Mouse (Mus musculus): ENCODE measurements around the gene Grk6. TPM values are rescaled to one million over a fixed set of nuclear protein-coding genes. Genes with fewer than 3 reads are reported as not detected.
A peak's percentile ranks its signal among the peaks of the same experiment; 100 is the strongest.

Grk6 gene
- polyA plus RNA-seq, 1 experiment from 2014 or later: 25.0 TPM

DNA sequence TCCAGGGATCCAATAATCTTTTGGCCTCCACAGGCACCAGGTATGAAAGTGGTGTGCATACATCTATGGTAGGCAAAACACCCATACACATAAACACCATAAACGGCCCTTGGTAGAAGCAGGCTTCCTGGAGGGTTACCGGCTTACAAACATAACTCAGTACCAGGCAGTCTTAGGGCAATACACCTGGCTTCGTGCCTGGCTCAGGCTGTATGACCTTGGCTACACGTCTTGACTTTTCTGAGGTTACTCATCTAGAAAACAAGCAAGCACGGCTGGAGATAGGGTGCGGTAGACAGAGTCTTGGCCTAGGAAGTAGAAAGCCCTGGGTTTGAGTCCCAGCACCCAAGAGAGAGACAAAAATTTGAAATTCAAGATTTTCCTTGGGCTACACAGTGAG is 51.8 kb downstream of the Grk6 start:
- no peak overlapping the region for H3K4me2 ChIP-seq (ENCODE audit: low read length)
- DNase-seq (ENCODE audit: low spot score) (no peak), ATAC-seq (no peak)
- H3K4me1 ChIP-seq (ENCODE audit: control insufficient read depth, insufficient read depth, low read length): peaks cover 25% of the 10 kb centered on the region
- H3K27me3 ChIP-seq (replicated peaks; ENCODE audit: control insufficient read depth, insufficient read depth, low read length): no peaks in the 10 kb centered on the region
- 86% methylated on average over 6 of the region's 6 CpGs for WGBS
- H3K27ac ChIP-seq (ENCODE audit: low read depth, low read length): no peak overlapping the region
- no peaks in the 10 kb centered on the region for H3K9me3 ChIP-seq (replicated peaks; ENCODE audit: control insufficient read depth, low read length)
- H3K9ac ChIP-seq (ENCODE audit: low read length): no peak overlapping the region
- no peak overlapping the region for H3K4me3 ChIP-seq (ENCODE audit: low read depth, low read length)
- peaks cover 27% of the 10 kb centered on the region for H3K36me3 ChIP-seq (ENCODE audit: control insufficient read depth, insufficient read depth, low read length)

DNA sequence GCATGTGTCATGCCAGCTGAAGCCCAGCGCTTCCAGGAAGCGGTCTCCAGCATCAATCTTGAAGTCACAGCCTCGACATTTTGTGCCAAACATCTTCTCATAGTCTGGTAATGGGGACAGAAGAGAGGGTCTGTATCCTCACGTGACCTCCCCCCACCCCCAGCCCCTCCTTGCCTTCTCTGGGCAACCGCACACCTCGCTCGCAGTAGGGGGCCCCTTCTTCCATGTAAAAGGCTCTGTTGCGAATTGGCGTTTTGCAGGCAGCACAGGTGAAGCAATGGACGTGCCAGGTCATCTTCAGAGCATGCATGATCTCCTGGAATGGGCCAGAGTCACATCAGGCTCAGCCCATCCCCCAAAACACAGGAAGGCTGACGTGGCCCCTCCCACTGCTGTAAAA is 54.0 kb downstream of the Grk6 start:
- Histone ChIP-seq H3K9ac (ENCODE audit: low read length) (no peak overlapping the region), H3K4me2 (ENCODE audit: low read length) (no peak overlapping the region), H3K36me3 (ENCODE audit: control insufficient read depth, insufficient read depth, low read length) (peaks cover 45% of the 10 kb centered on the region), H3K4me1 (ENCODE audit: control insufficient read depth, insufficient read depth, low read length) (peaks cover 25% of the 10 kb centered on the region), H3K27me3 (replicated peaks; ENCODE audit: control insufficient read depth, insufficient read depth, low read length) (no peaks in the 10 kb centered on the region), H3K4me3 (ENCODE audit: low read depth, low read length) (no peak overlapping the region), H3K27ac (ENCODE audit: low read depth, low read length) (peak overlapping the region; percentile 39; the same call in 1 of the 2 replicates), H3K9me3 (replicated peaks; ENCODE audit: control insufficient read depth, low read length) (no peaks in the 10 kb centered on the region)
- no peak for ATAC-seq
- DNase-seq (ENCODE audit: low spot score): no peak
- WGBS: 47% methylated on average over 11 of the region's 11 CpGs

DNA sequence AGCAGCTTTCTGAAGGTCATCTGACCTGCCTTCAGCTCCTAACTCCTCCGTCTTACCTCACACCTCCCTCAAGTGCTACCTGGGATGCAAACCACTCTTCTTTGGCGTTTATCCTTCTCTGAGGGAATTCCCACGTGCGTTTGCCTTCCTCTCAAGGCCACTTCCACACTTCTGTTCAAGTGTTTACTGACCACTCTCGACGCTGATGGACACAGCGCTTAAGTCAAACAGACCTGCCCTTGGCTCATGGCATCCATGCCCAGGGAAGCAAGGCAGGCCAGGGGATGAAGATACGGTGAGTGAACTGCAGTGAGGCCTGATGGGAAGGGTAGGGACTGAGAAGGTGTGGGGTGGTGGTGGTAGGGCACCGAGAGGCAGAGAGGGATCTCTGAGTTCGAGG is 55.7 kb downstream of the Grk6 start:
- Histone ChIP-seq H3K4me1 (ENCODE audit: control insufficient read depth, insufficient read depth, low read length) (peaks cover 11% of the 10 kb centered on the region), H3K27me3 (replicated peaks; ENCODE audit: control insufficient read depth, insufficient read depth, low read length) (no peaks in the 10 kb centered on the region), H3K27ac (ENCODE audit: low read depth, low read length) (no peak overlapping the region), H3K36me3 (ENCODE audit: control insufficient read depth, insufficient read depth, low read length) (peaks cover 61% of the 10 kb centered on the region), H3K4me2 (ENCODE audit: low read length) (no peak overlapping the region), H3K9ac (ENCODE audit: low read length) (no peak overlapping the region), H3K4me3 (ENCODE audit: low read depth, low read length) (no peak overlapping the region), H3K9me3 (replicated peaks; ENCODE audit: control insufficient read depth, low read length) (no peaks in the 10 kb centered on the region)
- 84% methylated on average over 10 of the region's 10 CpGs for WGBS
- DNase-seq (ENCODE audit: low spot score) (no peak), ATAC-seq (no peak)

DNA sequence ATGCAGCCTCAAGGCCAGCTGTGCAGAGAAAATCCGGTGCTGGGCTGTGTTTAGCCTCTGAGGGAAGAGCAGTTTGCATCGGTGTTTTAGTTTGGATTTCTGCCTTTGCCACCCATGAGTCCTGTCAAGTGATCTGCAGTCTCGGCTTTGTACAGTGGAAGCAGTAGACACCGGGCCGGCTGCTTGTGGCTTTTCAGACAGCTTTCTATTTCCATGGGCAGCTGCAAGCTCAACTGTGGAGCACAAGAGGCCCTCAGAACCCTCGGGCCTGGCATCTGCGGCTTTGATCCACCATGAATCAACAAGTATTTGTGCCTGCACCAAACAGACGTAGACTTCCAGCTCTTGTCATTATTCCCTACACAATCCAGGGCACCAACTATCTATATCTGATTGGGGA is 57.5 kb downstream of the Grk6 start:
- DNase-seq (ENCODE audit: low spot score): no peak
- no peaks in the 10 kb centered on the region for H3K4me1 ChIP-seq (ENCODE audit: control insufficient read depth, insufficient read depth, low read length)
- H3K9ac ChIP-seq (ENCODE audit: low read length): no peak overlapping the region
- H3K4me2 ChIP-seq (ENCODE audit: low read length): no peak overlapping the region
- ATAC-seq: no peak
- peaks cover 79% of the 10 kb centered on the region for H3K36me3 ChIP-seq (ENCODE audit: control insufficient read depth, insufficient read depth, low read length)
- H3K27me3 ChIP-seq (replicated peaks; ENCODE audit: control insufficient read depth, insufficient read depth, low read length): no peaks in the 10 kb centered on the region
- H3K27ac ChIP-seq (ENCODE audit: low read depth, low read length): no peak overlapping the region
- no peak overlapping the region for H3K4me3 ChIP-seq (ENCODE audit: low read depth, low read length)
- 85% methylated on average over 8 of the region's 8 CpGs for WGBS
- H3K9me3 ChIP-seq (replicated peaks; ENCODE audit: control insufficient read depth, low read length): no peaks in the 10 kb centered on the region

DNA sequence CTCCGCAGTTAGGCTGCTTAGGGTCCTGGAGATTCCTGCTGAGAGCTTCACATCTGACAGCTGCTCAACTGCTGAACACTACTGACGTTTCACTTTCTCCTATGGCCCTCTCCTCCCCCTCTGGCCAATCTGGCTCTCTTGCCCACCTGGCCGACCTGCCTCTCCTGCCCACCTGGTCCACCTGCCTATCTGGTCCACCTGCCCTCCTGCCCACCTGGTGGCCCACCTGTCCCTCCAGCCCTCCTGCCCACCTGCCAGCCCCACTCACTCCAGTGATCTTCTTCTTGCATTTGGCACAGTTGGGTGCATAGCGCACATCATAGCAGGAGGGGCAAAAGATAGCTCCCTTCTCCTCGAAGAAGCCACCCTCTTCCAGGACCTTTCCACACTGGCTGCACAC is 59.5 kb downstream of the Grk6 start:
- DNase-seq (ENCODE audit: low spot score) (no peak), ATAC-seq (no peak)
- H3K9ac ChIP-seq (ENCODE audit: low read length): no peak overlapping the region
- no peak overlapping the region for H3K4me3 ChIP-seq (ENCODE audit: low read depth, low read length)
- H3K9me3 ChIP-seq (replicated peaks; ENCODE audit: control insufficient read depth, low read length): no peaks in the 10 kb centered on the region
- no peaks in the 10 kb centered on the region for H3K4me1 ChIP-seq (ENCODE audit: control insufficient read depth, insufficient read depth, low read length)
- H3K4me2 ChIP-seq (ENCODE audit: low read length): no peak overlapping the region
- H3K27me3 ChIP-seq (replicated peaks; ENCODE audit: control insufficient read depth, insufficient read depth, low read length): no peaks in the 10 kb centered on the region
- 78% methylated on average over 5 of the region's 5 CpGs for whole genome bisulfite sequencing
- H3K27ac ChIP-seq (ENCODE audit: low read depth, low read length): no peak overlapping the region
- peaks cover 86% of the 10 kb centered on the region for H3K36me3 ChIP-seq (ENCODE audit: control insufficient read depth, insufficient read depth, low read length)

DNA sequence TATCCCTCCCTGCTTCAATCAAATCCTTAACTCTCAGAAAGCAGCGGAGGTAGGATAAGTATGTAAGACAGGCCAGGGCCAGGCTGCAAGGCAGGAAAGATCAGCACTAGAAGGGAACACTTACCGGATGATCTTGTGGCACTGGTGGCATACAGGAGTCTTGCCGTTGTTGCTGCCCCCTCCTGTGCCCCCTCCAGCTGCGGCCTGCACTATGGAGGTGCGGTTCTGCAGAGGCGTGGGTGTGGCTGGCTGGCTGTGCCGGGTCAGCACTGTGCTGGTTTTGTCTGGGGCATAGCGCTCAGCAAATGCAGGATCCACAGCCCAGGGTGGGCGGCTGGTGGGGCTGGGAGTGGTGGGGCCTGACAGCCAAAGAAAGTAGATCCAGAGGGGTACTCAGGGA is 60.9 kb downstream of the Grk6 start:
- Histone ChIP-seq H3K4me3 (ENCODE audit: low read depth, low read length) (no peak overlapping the region), H3K27me3 (replicated peaks; ENCODE audit: control insufficient read depth, insufficient read depth, low read length) (no peaks in the 10 kb centered on the region), H3K27ac (ENCODE audit: low read depth, low read length) (no peak overlapping the region), H3K9me3 (replicated peaks; ENCODE audit: control insufficient read depth, low read length) (no peaks in the 10 kb centered on the region), H3K36me3 (ENCODE audit: control insufficient read depth, insufficient read depth, low read length) (peaks cover 80% of the 10 kb centered on the region), H3K4me1 (ENCODE audit: control insufficient read depth, insufficient read depth, low read length) (peaks cover 7% of the 10 kb centered on the region), H3K4me2 (ENCODE audit: low read length) (no peak overlapping the region), H3K9ac (ENCODE audit: low read length) (no peak overlapping the region)
- ATAC-seq (no peak), DNase-seq (ENCODE audit: low spot score) (no peak)
- 92% methylated on average over 9 of the region's 9 CpGs for WGBS

DNA sequence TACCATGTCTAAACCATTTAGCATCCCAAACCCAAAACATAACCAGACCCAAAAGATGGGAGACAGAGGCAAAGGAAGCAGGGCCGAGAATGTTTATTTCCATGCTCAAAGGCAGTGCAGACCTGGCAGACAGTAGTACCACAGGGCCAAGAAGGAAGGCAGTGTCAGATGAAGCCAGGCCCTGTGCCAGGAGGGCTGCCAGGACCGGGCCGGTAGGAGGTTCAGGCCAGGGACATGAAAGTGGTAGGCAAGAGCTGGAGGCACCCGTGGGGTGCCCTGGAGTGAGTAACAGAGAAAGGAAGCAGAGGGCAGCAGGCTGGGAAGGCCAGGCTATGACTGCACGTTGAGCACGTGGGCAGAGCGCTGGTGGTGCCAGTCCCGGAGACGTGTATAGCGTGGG is 61.8 kb downstream of the Grk6 start:
- no peak overlapping the region for H3K4me3 ChIP-seq (ENCODE audit: low read depth, low read length)
- H3K4me2 ChIP-seq (ENCODE audit: low read length): no peak overlapping the region
- ATAC-seq (no peak), DNase-seq (ENCODE audit: low spot score) (no peak)
- peaks cover 74% of the 10 kb centered on the region for H3K36me3 ChIP-seq (ENCODE audit: control insufficient read depth, insufficient read depth, low read length)
- H3K9me3 ChIP-seq (replicated peaks; ENCODE audit: control insufficient read depth, low read length): no peaks in the 10 kb centered on the region
- H3K4me1 ChIP-seq (ENCODE audit: control insufficient read depth, insufficient read depth, low read length): peaks cover 16% of the 10 kb centered on the region
- no peaks in the 10 kb centered on the region for H3K27me3 ChIP-seq (replicated peaks; ENCODE audit: control insufficient read depth, insufficient read depth, low read length)
- no peak overlapping the region for H3K27ac ChIP-seq (ENCODE audit: low read depth, low read length)
- WGBS: 88% methylated on average over 10 of the region's 10 CpGs
- H3K9ac ChIP-seq (ENCODE audit: low read length): no peak overlapping the region

DNA sequence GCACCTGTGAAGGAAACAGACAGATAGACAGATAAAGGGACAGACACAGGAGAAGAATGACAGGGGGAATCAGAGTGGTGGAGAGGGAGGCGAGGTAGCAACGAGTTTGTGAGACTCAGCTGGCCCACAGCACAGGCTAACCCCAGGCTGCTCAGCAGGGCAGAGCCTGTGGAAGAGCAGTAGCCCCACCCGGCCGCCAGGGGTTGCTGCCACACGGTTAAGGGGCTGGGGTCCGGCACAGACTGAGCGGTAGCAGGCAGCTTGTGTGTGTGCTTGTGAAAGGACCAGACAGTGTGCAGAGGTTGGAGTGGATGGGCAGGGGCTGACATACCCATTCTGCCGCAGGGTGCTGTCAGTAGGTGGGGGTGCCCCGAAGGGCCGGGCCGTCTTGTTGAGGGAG is 63.0 kb downstream of the Grk6 start:
- no peaks in the 10 kb centered on the region for H3K9me3 ChIP-seq (replicated peaks; ENCODE audit: control insufficient read depth, low read length)
- peaks cover 66% of the 10 kb centered on the region for H3K36me3 ChIP-seq (ENCODE audit: control insufficient read depth, insufficient read depth, low read length)
- H3K27me3 ChIP-seq (replicated peaks; ENCODE audit: control insufficient read depth, insufficient read depth, low read length): no peaks in the 10 kb centered on the region
- DNase-seq (ENCODE audit: low spot score) (no peak), ATAC-seq (no peak)
- no peak overlapping the region for H3K4me2 ChIP-seq (ENCODE audit: low read length)
- H3K27ac ChIP-seq (ENCODE audit: low read depth, low read length): no peak overlapping the region
- H3K9ac ChIP-seq (ENCODE audit: low read length): no peak overlapping the region
- peaks cover 25% of the 10 kb centered on the region for H3K4me1 ChIP-seq (ENCODE audit: control insufficient read depth, insufficient read depth, low read length)
- no peak overlapping the region for H3K4me3 ChIP-seq (ENCODE audit: low read depth, low read length)
- WGBS: 54% methylated on average over 11 of the region's 11 CpGs

DNA sequence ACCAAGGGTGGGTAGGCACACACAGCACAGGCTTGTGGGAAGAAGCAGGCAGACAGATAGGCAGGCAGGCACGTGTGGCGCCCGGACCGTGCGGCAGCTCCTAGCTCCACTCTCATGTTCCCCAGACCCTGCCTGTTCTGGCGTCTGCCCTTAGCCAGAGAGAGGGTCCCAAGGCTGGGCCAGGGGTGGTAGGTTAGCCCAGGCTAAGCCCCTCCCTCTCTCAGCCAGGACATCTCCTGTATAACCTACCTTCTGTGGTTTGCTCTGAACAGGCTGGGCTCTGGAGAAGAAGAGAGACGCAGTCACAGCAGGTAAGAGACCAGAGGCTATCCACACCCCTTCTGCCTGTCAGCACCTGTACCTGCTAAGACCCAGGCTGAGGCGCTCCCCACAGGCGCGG is 63.7 kb downstream of the Grk6 start:
- Histone ChIP-seq H3K9me3 (replicated peaks; ENCODE audit: control insufficient read depth, low read length) (no peaks in the 10 kb centered on the region), H3K4me1 (ENCODE audit: control insufficient read depth, insufficient read depth, low read length) (peaks cover 25% of the 10 kb centered on the region), H3K9ac (ENCODE audit: low read length) (no peak overlapping the region), H3K36me3 (ENCODE audit: control insufficient read depth, insufficient read depth, low read length) (peaks cover 59% of the 10 kb centered on the region), H3K4me3 (ENCODE audit: low read depth, low read length) (no peak overlapping the region), H3K27ac (ENCODE audit: low read depth, low read length) (no peak overlapping the region), H3K4me2 (ENCODE audit: low read length) (no peak overlapping the region), H3K27me3 (replicated peaks; ENCODE audit: control insufficient read depth, insufficient read depth, low read length) (no peaks in the 10 kb centered on the region)
- WGBS: 92% methylated on average over 10 of the region's 10 CpGs
- no peak for ATAC-seq
- no peak for DNase-seq (ENCODE audit: low spot score)
